Mouse (Mus musculus): ENCODE results near the gene Nsun5.
"Not testable (repeated sequence)": the region's sequence is repeated elsewhere in the genome, so short reads cannot be mapped to it uniquely, and the experiment has no call there.

The Nsun5 gene

DNA sequence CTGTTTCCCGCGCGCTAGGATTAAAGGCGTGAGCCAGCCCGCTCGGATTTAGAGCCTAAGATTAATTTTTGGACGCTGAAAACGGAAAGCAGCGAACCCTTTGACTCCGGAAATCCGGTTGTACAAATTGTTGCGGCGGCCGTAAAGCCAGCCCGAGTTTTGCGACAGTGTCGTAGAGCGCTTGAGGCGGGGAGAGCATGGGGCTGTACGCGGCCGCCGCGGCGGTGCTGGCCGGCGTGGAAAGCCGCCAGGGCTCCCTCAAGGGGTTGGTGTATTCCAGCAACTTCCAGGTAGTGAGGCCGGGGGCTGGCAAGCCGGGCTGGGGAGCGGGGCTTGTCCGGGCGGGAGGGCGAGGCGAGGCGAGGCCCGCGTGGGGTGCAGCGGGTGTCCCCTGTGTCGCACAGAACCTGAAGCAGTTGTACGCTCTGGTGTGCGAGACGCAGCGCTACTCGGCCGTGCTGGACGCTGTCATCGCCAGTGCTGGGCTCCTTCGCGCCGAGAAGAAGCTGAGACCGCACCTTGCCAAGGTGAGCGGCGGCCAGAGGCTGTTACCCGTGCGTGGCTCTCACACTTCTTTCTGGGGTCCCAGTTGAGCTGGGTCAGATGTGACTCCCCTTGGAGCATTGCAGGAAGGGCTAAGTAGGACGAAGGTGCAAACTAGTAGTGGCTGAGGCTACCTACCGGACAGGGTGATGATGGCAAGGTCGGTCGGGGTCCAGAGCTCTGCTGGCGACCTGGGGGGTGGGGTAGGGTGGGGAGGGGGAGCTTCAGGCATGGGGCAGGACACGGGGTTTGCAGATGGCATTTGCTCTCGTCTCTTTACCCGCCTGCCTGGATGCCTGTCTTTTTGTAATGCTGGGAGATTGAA lies at the start of gene Nsun5:
Gene Nsun5, plus strand, starts transcription at position 167 of the 868 bp plus-strand sequence.
- DNase-seq (ENCODE audit: low read depth, low spot score) = peak; percentile 94

DNA sequence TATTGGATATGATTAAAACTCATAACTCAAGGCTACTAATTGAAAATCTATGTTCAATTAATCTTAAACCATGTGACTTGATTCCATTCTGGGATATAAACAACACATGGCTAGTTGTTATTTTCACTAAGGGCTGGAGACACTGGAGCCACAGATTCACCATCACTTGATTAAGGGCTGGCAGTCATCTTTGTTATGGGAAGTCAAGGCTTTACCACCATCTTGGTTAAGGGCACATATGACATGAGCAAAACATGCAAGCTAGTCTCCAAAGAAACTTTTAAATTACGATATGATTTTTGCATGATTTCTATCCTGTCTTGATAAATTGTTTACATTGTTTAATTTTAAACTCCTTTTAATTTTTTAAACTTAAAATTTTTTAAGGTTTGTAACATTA lies 47.6 kb upstream of the Nsun5 start:
- no peak for DNase-seq (ENCODE audit: low read depth, low spot score)

- no peak for DNase-seq (ENCODE audit: low read depth, low spot score)
Observed at GRCm38 (mm10) chr5:135326121-135326659, 43.6 kb upstream of the Nsun5 start.

GRCm38 (mm10) chr5:135329471-135329870 lies 40.3 kb upstream of the Nsun5 start:
- DNase-seq (ENCODE audit: low read depth, low spot score) = no peak

DNA sequence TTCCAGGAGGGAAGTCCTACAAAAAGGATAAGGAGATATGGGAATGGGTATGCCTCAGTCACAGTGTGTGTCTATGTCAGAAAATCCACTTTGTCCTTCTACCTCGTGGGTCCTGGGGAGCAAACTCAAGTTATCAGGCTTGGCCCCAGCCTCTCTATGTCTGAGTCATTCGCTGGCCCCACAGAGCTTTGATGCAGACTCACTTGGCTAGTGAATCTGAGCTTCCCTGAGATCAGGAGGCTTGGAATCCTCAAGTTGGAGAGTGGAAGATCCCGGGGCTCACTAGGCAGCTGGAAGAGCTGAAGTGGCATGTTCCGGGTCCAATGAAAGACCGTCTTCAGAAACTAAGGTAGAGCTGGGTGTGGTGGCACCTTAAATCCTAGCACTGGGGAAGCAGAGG lies 39.6 kb upstream of the Nsun5 start:
- DNase-seq (ENCODE audit: low read depth, low spot score) = no peak

DNA sequence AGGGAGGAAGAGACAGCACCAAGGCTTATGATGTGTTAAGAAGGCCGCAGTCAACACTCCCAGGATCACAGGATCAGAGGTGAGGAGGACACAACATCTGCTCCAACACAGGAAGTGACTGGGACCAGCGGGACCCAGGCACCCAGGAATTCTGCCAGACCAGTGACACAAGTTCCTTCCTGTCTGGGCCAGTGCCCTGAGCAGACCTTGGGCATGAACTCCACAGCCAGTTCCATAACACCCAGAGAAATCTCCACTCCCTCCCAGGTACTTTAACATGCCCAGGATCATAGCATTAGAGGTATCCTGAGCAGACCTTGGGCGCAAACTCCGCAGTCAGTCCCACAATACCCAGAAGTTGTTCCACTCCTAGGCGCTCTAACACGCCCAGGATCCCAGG lies 38.6 kb upstream of the Nsun5 start:
- no peak for DNase-seq (ENCODE audit: low read depth, low spot score)

- DNase-seq (ENCODE audit: low read depth, low spot score) = no peak
Observed at GRCm38 (mm10) chr5:135337575-135337974, 32.2 kb upstream of the Nsun5 start.

DNA sequence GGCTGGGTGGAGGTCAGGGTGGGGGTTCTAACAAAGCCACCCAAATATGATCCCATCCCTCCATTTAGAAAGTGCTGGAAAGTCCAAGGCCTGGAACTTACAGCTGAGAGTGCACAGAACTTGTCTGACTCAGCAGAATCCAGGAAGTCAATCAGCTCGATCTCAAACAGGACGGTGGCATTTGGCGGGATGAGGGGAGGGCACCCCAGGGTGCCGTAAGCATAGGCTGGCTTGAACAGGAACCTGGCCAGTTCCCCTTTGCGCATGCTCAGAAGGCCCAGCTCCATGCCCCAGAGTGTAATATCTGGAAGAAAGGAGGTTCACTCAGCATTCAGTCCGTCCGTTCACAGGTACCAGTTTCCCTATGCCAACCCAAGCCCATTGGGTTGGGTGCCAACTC lies 23.8 kb upstream of the Nsun5 start:
- DNase-seq (ENCODE audit: low read depth, low spot score) = no peak

DNA sequence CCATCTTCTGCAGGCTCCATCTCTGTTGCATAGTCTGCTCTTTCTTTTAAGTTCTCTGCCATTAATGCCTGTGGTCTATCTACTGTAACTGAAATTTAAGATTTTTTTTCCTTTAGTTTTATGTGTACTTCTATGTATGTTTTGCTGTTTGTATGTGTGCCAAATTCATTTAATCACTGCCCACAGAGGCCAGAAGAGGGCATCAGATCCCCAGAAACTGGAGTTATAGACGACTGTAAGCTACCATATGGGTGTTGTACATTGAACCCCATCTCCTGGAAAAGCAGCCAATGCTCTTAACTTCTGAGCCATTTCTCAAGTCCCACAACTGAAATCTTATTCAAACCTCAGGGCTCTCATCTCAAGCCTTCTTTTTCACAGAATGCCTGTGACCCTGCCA lies 23.3 kb upstream of the Nsun5 start:
- no peak for DNase-seq (ENCODE audit: low read depth, low spot score)

DNA sequence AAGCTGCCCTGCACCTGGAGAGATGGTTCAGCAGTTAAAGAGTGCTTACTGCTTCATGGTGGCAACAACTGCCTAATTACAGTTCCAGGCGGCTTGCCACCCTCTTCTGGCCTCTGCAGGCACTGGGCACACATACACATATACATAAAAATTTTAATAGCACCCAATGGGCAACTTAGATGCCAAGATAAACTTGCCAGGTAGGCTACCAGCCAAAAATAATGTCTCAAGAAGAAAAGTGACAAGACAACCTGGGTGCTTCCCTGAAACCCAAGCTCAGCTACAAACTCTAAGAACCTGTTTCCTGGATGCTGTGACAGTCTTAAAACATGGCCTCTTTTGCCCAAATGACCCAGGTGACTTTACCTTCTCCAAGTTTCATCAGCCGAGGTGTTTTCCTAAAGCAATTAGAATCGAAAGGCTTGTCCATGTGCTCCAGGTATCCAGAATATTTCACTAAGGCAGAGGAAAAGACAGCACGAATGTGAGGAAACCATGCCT lies 22.2 kb upstream of the Nsun5 start:
- no peak for DNase-seq (ENCODE audit: low read depth, low spot score)

GRCm38 (mm10) chr5:135349862-135350261 lies 19.9 kb upstream of the Nsun5 start, which contains the start of gene Fkbp6:
Fkbp6 (minus strand) TSS chr5:135350044.
- no peak for DNase-seq (ENCODE audit: low read depth, low spot score)

DNA sequence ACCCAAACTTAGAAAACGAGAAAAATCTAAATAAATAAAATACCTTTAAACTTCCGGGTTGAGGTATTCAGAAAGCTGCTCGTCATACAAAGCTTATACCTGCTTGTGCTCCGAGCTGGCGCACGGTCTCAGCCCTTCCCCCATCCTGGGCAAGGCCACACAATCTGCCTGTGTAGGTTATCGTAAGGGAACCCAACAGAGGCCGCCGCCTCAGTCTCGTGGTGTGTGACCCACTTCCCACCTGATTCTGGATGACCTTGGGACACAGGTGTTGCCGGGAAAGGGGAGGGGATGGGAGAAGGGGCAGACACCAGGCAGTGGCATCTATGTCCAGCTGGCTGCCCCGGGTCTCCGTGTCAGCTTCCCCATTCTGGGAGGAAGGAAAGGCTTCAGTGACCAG lies 18.1 kb upstream of the Nsun5 start:
- DNase-seq (ENCODE audit: low read depth, low spot score) = no peak

- no peak for DNase-seq (ENCODE audit: low read depth, low spot score)
Observed at GRCm38 (mm10) chr5:135352995-135353394, 16.8 kb upstream of the Nsun5 start, which contains the start of gene Trim50. Trim50 (plus strand) TSS chr5:135353295.

DNA sequence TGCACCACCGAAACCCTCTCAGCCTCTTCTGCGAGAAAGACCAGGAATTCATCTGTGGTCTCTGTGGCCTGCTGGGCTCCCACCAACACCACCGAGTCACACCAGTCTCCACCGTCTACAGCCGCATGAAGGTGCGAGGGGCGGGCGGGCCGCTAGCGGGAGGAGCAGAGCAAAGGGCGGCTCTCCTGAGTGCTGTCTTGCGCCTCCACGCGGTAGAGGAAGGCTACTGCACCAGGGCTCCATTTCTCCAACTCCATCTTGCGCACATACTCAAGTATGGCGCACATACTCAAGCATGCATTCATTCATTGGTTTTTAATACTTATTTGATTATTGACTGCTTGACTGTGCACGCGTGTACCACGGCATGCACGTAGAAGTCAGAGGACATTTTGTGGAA lies 16.2 kb upstream of the Nsun5 start:
- DNase-seq (ENCODE audit: low read depth, low spot score) = no peak

GRCm38 (mm10) chr5:135356090-135356489 lies 13.7 kb upstream of the Nsun5 start:
- no peak for DNase-seq (ENCODE audit: low read depth, low spot score)

GRCm38 (mm10) chr5:135357556-135357955 lies 12.2 kb upstream of the Nsun5 start:
- DNase-seq (ENCODE audit: low read depth, low spot score) = no peak

- DNase-seq (ENCODE audit: low read depth, low spot score) = no peak
Observed at GRCm38 (mm10) chr5:135359772-135360171, 10.0 kb upstream of the Nsun5 start.

- DNase-seq (ENCODE audit: low read depth, low spot score) = no peak
Observed at GRCm38 (mm10) chr5:135362572-135362971, 7.2 kb upstream of the Nsun5 start.

- peak; percentile 41 for DNase-seq (ENCODE audit: low read depth, low spot score)
Observed at GRCm38 (mm10) chr5:135363540-135363939, 6.2 kb upstream of the Nsun5 start.

DNA sequence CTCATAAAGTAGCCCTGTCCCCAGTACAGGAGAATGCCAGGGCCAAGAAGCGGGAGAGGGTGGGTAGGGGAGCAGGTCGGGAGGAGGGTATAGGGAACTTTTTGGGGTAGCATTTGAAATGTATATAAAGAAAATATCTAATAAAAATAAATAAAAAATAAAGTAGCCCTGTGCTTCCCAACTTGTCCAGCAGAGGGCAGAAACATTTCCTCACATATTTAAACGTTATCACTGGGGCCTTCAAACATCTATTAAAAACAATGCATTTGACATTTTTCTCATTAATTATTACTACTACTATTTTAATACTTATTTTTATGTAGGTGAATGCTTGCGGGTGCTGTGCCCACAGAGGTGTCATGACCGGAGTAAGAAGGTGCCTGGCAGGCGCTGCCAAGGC lies 1.9 kb upstream of the Nsun5 start:
- no peak for DNase-seq (ENCODE audit: low read depth, low spot score)

- DNase-seq (ENCODE audit: low read depth, low spot score) = no peak
Observed at GRCm38 (mm10) chr5:135368312-135368711, 1.4 kb upstream of the Nsun5 start.

- not testable (repeated sequence) for DNase-seq (ENCODE audit: low read depth, low spot score)
Observed at GRCm38 (mm10) chr5:135369196-135369595, 557 bp upstream of the Nsun5 start.

DNA sequence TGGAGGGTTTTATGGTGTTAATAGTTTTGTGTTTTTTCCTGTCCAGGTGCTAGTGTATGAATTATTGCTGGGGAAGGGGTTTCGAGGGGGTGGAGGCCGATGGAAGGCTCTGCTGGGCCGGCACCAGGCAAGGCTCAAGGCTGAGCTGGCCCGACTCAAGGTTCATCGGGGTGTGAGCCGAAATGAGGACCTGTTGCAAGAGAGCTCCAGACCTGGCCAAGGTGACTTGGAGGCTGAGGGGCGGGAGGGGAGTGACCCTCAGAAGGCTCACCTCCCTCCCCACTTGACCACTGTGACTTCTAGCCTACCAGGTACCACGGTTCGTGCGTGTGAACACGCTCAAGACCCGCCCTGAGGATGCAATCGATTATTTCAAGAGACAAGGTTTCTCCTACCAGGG lies 1.4 kb downstream of the Nsun5 start:
- no peak for DNase-seq (ENCODE audit: low read depth, low spot score)
